Mouse (Mus musculus) liver, embryonic 14.5 days (tissue): ENCODE measurements around the gene Ms4a4c.

Experiments
- CTCF ChIP-seq: IDR thresholded peaks from 2 replicates; pipeline ENCODE4 v1.5.1; 2016; ENCODE audit warnings: antibody characterized with exemption, low read depth, control low read depth
- EP300 ChIP-seq: IDR thresholded peaks from 2 replicates; pipeline ENCODE4 v1.6.1; 2016; ENCODE audit warnings: antibody characterized with exemption, low read depth

DNA sequence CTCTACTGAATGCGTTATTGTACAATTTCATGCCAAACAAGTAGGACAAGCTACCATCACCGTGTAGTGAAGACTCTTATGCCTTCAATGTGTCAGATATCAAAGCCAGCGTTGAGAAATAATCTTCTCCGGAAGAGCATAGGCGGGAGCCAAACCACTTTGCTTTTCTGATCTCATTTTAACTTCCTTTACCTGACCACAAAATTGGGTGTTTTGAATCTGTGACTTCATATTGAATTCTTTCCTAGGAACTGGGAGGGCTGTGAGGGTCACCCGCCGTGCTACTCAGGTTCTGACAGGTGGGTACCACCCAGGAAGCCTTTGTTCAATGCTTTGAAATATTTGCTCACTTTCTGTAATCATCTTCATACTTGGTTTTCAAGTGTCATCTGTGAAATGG is 48.8 kb upstream of the Ms4a4c start:
- TF ChIP-seq EP300 (no peak), CTCF (no peak)
